Mouse (Mus musculus): ENCODE measurements around the gene Msantd1. TPM values are rescaled to one million over a fixed set of nuclear protein-coding genes. Genes with fewer than 3 reads are reported as not detected.

Gene Msantd1
- polyA plus RNA-seq, 1 experiment: 9.0 TPM

GRCm38 (mm10) chr5:34965531-34965930 is 57.7 kb downstream of the Msantd1 start:
- DNase-seq (ENCODE audit: extremely low spot score in 1 of 2, low spot score in 1 of 2): no peak

- DNase-seq (ENCODE audit: extremely low spot score in 1 of 2, low spot score in 1 of 2): no peak
Measured at GRCm38 (mm10) chr5:34968386-34968785, 60.6 kb downstream of the Msantd1 start.

GRCm38 (mm10) chr5:34972471-34972870 is 64.7 kb downstream of the Msantd1 start:
- no peak for DNase-seq (ENCODE audit: extremely low spot score in 1 of 2, low spot score in 1 of 2)

Other genes starting within 250 kb of the Msantd1 start
- gene Nop14, start 247.9 kb upstream of the Msantd1 start, polyA plus RNA-seq (2012; rRNA removed): 19.7 and 20.1 TPM in 2 replicates
- gene Grk4, start 247.6 kb upstream of the Msantd1 start, polyA plus RNA-seq (2012; rRNA removed): 3.9 and 4.3 TPM in 2 replicates
- 35.7 and 44.8 TPM in 2 replicates for gene Htt, start 146.3 kb upstream of the Msantd1 start, polyA plus RNA-seq (2012; rRNA removed)
- 58.1 and 62.0 TPM in 2 replicates for gene Rgs12, start 41.4 kb downstream of the Msantd1 start, polyA plus RNA-seq (2012; rRNA removed)
- 0.40 and 0.92 TPM in 2 replicates for gene Hgfac, start 133.5 kb downstream of the Msantd1 start, polyA plus RNA-seq (2012; rRNA removed)
- 12.7 and 13.5 TPM in 2 replicates for gene Dok7, start 148.8 kb downstream of the Msantd1 start, polyA plus RNA-seq (2012; rRNA removed)
- 120 and 124 TPM in 2 replicates for gene Lrpap1, start 197.8 kb downstream of the Msantd1 start, polyA plus RNA-seq (2012; rRNA removed)

All from frontal cortex, adult 2 months (tissue).